Mouse (Mus musculus): Measurements from ENCODE around the gene Rps6kc1.

DNA sequence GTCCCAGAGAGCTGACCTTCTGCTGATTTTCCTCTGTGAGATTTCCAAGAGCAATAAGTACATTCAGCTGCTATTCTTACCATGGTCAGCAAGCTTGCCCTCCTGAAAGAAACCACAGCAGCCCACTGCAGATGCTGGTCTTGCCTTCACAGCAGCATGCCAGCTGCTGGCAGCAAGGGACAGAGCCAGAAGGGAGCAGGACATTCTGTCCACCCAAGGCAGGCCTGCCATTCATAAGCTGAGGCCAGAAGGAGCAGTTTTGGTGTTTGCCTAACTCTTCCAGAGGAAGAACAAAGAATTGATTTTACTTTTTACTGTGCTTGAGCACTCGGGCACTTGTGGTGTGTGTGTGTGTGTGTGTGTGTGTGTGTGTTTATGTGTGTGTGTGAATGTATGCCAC is 143.3 kb downstream of the Rps6kc1 start:
- TF ChIP-seq CTCF (IDR thresholded peaks at IDR 0.05; ENCODE audit: control insufficient read depth, insufficient read depth, low read length) (no peak), POLR2A (IDR thresholded peaks at IDR 0.05; ENCODE audit: borderline replicate concordance, control insufficient read depth, low read depth, low read length) (no peak)
